7 mouse cellular contexts compared by ENCODE assay signal in genomic region chr8:125733964-125734956, GRCm38 (mm10). TPM values are rescaled to one million over a fixed set of nuclear protein-coding genes. Genes with fewer than 3 reads are reported as not detected.
A peak's percentile ranks its signal among the peaks of the same experiment; 100 is the strongest.
DNase-seq lines count a peak whose midpoint lies in the region; ATAC-seq lines count a peak whose summit lies in the region.

No protein-coding gene starts in this region.

- DNase-seq in adrenal gland, postnatal 25 days = peak; percentile 94
- peak; percentile 95 for DNase-seq in embryonic facial prominence, embryonic 11.5 days (ENCODE audit: low spot score)
- DNase-seq in heart, adult 18-20 months = peak; percentile 88 to 93
- peak; percentile 92 for DNase-seq in kidney, adult 18-20 months
- DNase-seq in limb, embryonic 10.5 days (ENCODE audit: low spot score) = peak; percentile 95
- DNase-seq in skeletal muscle tissue, adult 2 months (ENCODE audit: low read depth, low spot score) = peak; percentile 83

- 8% methylated on average over 43 of the region's 52 CpGs for whole genome bisulfite sequencing in embryonic facial prominence, embryonic 11.5 days
- 7% methylated on average over 52 of the region's 52 CpGs for WGBS in limb, embryonic 10.5 days
- 7% methylated on average over 45 of the region's 52 CpGs for WGBS in midbrain, embryonic 12.5 days

- H3K36me3 ChIP-seq in embryonic facial prominence, embryonic 11.5 days (replicated peaks; ENCODE audit: control insufficient read depth, insufficient read depth, low read depth, low read length) = no peaks in the 10 kb centered on the region
- peaks cover 2% of the 10 kb centered on the region; the same call in 1 of the 2 replicates for H3K36me3 ChIP-seq in limb, embryonic 10.5 days
- no peaks in the 10 kb centered on the region for H3K36me3 ChIP-seq in midbrain, embryonic 12.5 days

- peak; percentile 86 for ATAC-seq in embryonic facial prominence, embryonic 11.5 days (replicated peaks; ENCODE audit: insufficient number of reproducible peaks, low FRiP score, low TSS enrichment, low read depth)
- ATAC-seq in midbrain, embryonic 12.5 days (ENCODE audit: low FRiP score, low read depth) = peak; percentile 94

- H3K4me2 ChIP-seq in embryonic facial prominence, embryonic 11.5 days (ENCODE audit: low read depth, low read length) = peak overlapping the region; percentile 85
- H3K4me2 ChIP-seq in midbrain, embryonic 12.5 days (replicated peaks) = peak overlapping the region; percentile 80

- H3K9ac ChIP-seq in embryonic facial prominence, embryonic 11.5 days (replicated peaks; ENCODE audit: low read length) = peak overlapping the region; percentile 79
- H3K9ac ChIP-seq in midbrain, embryonic 12.5 days (replicated peaks) = peak overlapping the region; percentile 74

- no peaks in the 10 kb centered on the region for H3K9me3 ChIP-seq in embryonic facial prominence, embryonic 11.5 days (replicated peaks; ENCODE audit: control insufficient read depth, low read length)
- H3K9me3 ChIP-seq in limb, embryonic 10.5 days (replicated peaks) = no peaks in the 10 kb centered on the region
- H3K9me3 ChIP-seq in midbrain, embryonic 12.5 days = no peaks in the 10 kb centered on the region

- peak overlapping the region; percentile 71 for H3K4me3 ChIP-seq in embryonic facial prominence, embryonic 11.5 days (ENCODE audit: low read depth, low read length)
- H3K4me3 ChIP-seq in limb, embryonic 10.5 days = peak overlapping the region; percentile 75
- H3K4me3 ChIP-seq in midbrain, embryonic 12.5 days = peak overlapping the region; percentile 71

- H3K27me3 ChIP-seq in embryonic facial prominence, embryonic 11.5 days (ENCODE audit: control insufficient read depth, insufficient read depth, low read length) = no peaks in the 10 kb centered on the region
- no peaks in the 10 kb centered on the region for H3K27me3 ChIP-seq in limb, embryonic 10.5 days (ENCODE audit: low read depth, poor library complexity, severe bottlenecking)
- no peaks in the 10 kb centered on the region for H3K27me3 ChIP-seq in midbrain, embryonic 12.5 days

- H3K4me1 ChIP-seq in embryonic facial prominence, embryonic 11.5 days (ENCODE audit: control insufficient read depth, insufficient read depth, low read length) = no peaks in the 10 kb centered on the region
- peaks cover 38% of the 10 kb centered on the region for H3K4me1 ChIP-seq in limb, embryonic 10.5 days
- H3K4me1 ChIP-seq in midbrain, embryonic 12.5 days = peaks cover 6% of the 10 kb centered on the region; the same call in 1 of the 2 replicates

- H3K27ac ChIP-seq in embryonic facial prominence, embryonic 11.5 days (replicated peaks; ENCODE audit: low read depth, low read length) = no peak overlapping the region
- H3K27ac ChIP-seq in limb, embryonic 10.5 days = peak overlapping the region; percentile 89
- no peak overlapping the region for H3K27ac ChIP-seq in midbrain, embryonic 12.5 days (replicated peaks)

RNA-seq across cellular contexts. Expression of gene Ntpcr, which starts 4.5 kb away (rescaled TPM):
- 16.1 and 25.7 TPM in 2 replicates for total RNA-seq in adrenal gland, postnatal 25 days (2021)
- polyA plus RNA-seq in embryonic facial prominence, embryonic 11.5 days (2014; fragmentation: Nextera tagmentation; extraction: Ambion mirVana) = 23.8 and 24.0 TPM in 2 replicates
- 10 to 100 TPM; 12.8 to 16.7 TPM for total RNA-seq in heart, adult 18-20 months (2021)
- polyA plus RNA-seq in limb, embryonic 10.5 days (2016; fragmentation: Nextera tagmentation; extraction: Ambion mirVana) = 18.4 and 20.2 TPM in 2 replicates
- 16.6 and 16.8 TPM in 2 replicates for polyA plus RNA-seq in midbrain, embryonic 12.5 days (2016; fragmentation: Nextera tagmentation; extraction: Ambion mirVana)
